Mouse (Mus musculus) hindbrain, embryonic 13.5 days (tissue): ENCODE data around the gene Bpnt1. TPM values are rescaled to one million over a fixed set of nuclear protein-coding genes. Genes with fewer than 3 reads are reported as not detected.

ENCODE experiments used
- ATAC-seq: fragments of 200-750 bp; cut with Nextera tagmentation; 2 replicates; pipeline ENCODE4 v1.8.0; 2017; ENCODE audit warnings: moderate TSS enrichment; ENCODE audit not compliant: low FRiP score
- H3K27ac ChIP-seq: fragments of 300-500 bp; sonication (generic); 2 replicates; pipeline ENCODE4 v1.5.1; 2015; ENCODE audit warnings: inconsistent platforms, mild to moderate bottlenecking, moderate library complexity
- H3K27me3 ChIP-seq: fragments of 300-500 bp; sonication (generic); 2 replicates; pipeline ENCODE4 v1.6.1; 2015; ENCODE audit warnings: mild to moderate bottlenecking, inconsistent platforms
- H3K36me3 ChIP-seq: fragments of 300-500 bp; sonication (generic); 2 replicates; pipeline ENCODE4 v1.6.1; 2015; ENCODE audit warnings: mild to moderate bottlenecking, inconsistent platforms
- H3K4me1 ChIP-seq: fragments of 300-500 bp; sonication (generic); replicated peaks from 2 replicates; pipeline ENCODE4 v1.6.1; 2015; ENCODE audit warnings: inconsistent platforms
- H3K4me2 ChIP-seq: fragments of 300-500 bp; sonication (generic); 2 replicates; pipeline ENCODE4 v1.6.1; 2015; ENCODE audit warnings: inconsistent platforms, mild to moderate bottlenecking, moderate library complexity
- H3K4me3 ChIP-seq: fragments of 300-500 bp; sonication (generic); 2 replicates; pipeline ENCODE4 v1.5.1; 2015; ENCODE audit warnings: mild to moderate bottlenecking, inconsistent platforms
- H3K9ac ChIP-seq: fragments of 300-500 bp; sonication (generic); 2 replicates; pipeline ENCODE4 v1.6.1; 2015; ENCODE audit warnings: mild to moderate bottlenecking, inconsistent platforms
- H3K9me3 ChIP-seq: fragments of 300-500 bp; sonication (generic); 2 replicates; pipeline ENCODE4 v1.6.1; 2016; ENCODE audit warnings: inconsistent platforms
- WGBS: fragments of 180-500 bp; shearing (Covaris S2); methylation state at CpG from one replicate; pipeline ENCODE4 v1.1.7; 2015; 5-methylcytosine and 5-hydroxymethylcytosine counted together
- microRNA counts: library from miRNA; unstranded; fragments of <30 nt; microRNA quantifications from one replicate; lab custom pipeline; 2016
- microRNA-seq: library from miRNA; unstranded; fragments of <30 nt; microRNA quantifications from one replicate; pipeline ENCODE4, GENCODE M21; 2016
- polyA plus RNA-seq: library from polyadenylated mRNA; unstranded; fragments of >200 nt; fragmentation: Nextera tagmentation; extraction: Ambion mirVana; gene quantifications from 2 replicates; pipeline ENCODE4 v1.2.1, GENCODE M21; 2015

Gene Bpnt1
- polyA plus RNA-seq, 1 experiment from 2014 or later, result 41.0 TPM

GRCm38 (mm10) chr1:185363526-185364182 is 31.7 kb downstream of the Bpnt1 start:
- Histone ChIP-seq H3K4me2 (peak overlapping the region; percentile 72), H3K27me3 (no peaks in the 10 kb centered on the region), H3K9ac (peak overlapping the region; percentile 90), H3K36me3 (peaks cover 5% of the 10 kb centered on the region; the same call in 1 of the 2 replicates), H3K9me3 (no peaks in the 10 kb centered on the region), H3K4me1 (peaks cover 32% of the 10 kb centered on the region), H3K27ac (peak overlapping the region; percentile 96), H3K4me3 (peak overlapping the region; percentile 84)
- WGBS, result 6% methylated on average over 22 of the region's 22 CpGs
- ATAC-seq, result peak; percentile 34

- ATAC-seq, result no peak
- 46% methylated on average over 6 of the region's 6 CpGs for WGBS
- Histone ChIP-seq H3K27ac (peak overlapping the region; percentile 48; the same call in 1 of the 2 replicates), H3K36me3 (peaks cover 5% of the 10 kb centered on the region; the same call in 1 of the 2 replicates), H3K9me3 (no peaks in the 10 kb centered on the region), H3K9ac (peak overlapping the region; percentile 90), H3K4me1 (peaks cover 32% of the 10 kb centered on the region), H3K4me2 (peak overlapping the region; percentile 72), H3K4me3 (peak overlapping the region; percentile 84), H3K27me3 (no peaks in the 10 kb centered on the region)
These were observed 32.2 kb downstream of the Bpnt1 start for GRCm38 (mm10) chr1:185364183-185364540.

GRCm38 (mm10) chr1:185367383-185367782 is 35.4 kb downstream of the Bpnt1 start:
- Histone ChIP-seq H3K4me2 (no peak overlapping the region), H3K36me3 (peaks cover 31% of the 10 kb centered on the region), H3K27me3 (no peaks in the 10 kb centered on the region), H3K27ac (no peak overlapping the region), H3K4me3 (no peak overlapping the region), H3K9ac (no peak overlapping the region), H3K9me3 (no peaks in the 10 kb centered on the region), H3K4me1 (peaks cover 24% of the 10 kb centered on the region)
- WGBS, result 90% methylated on average over 6 of the region's 6 CpGs
- ATAC-seq, result no peak

- Histone ChIP-seq H3K9ac (no peak overlapping the region), H3K4me2 (no peak overlapping the region), H3K9me3 (no peaks in the 10 kb centered on the region), H3K27me3 (no peaks in the 10 kb centered on the region), H3K36me3 (peaks cover 52% of the 10 kb centered on the region), H3K27ac (no peak overlapping the region), H3K4me1 (peaks cover 12% of the 10 kb centered on the region), H3K4me3 (no peak overlapping the region)
- ATAC-seq, result no peak
- WGBS, result 92% methylated on average over 6 of the region's 6 CpGs
These were observed 38.0 kb downstream of the Bpnt1 start for GRCm38 (mm10) chr1:185369979-185370378.

GRCm38 (mm10) chr1:185376390-185376789 is 44.4 kb downstream of the Bpnt1 start:
- Histone ChIP-seq H3K4me3 (no peak overlapping the region), H3K27me3 (no peaks in the 10 kb centered on the region), H3K4me1 (no peaks in the 10 kb centered on the region), H3K4me2 (no peak overlapping the region), H3K36me3 (peaks cover 90% of the 10 kb centered on the region), H3K9me3 (no peaks in the 10 kb centered on the region), H3K9ac (no peak overlapping the region), H3K27ac (no peak overlapping the region)
- ATAC-seq, result no peak

GRCm38 (mm10) chr1:185377429-185377828 is 45.5 kb downstream of the Bpnt1 start:
- H3K4me3 ChIP-seq, result no peak overlapping the region
- H3K36me3 ChIP-seq, result peaks cover 88% of the 10 kb centered on the region
- H3K4me1 ChIP-seq, result no peaks in the 10 kb centered on the region
- ATAC-seq, result no peak
- no peaks in the 10 kb centered on the region for H3K27me3 ChIP-seq
- H3K4me2 ChIP-seq, result no peak overlapping the region
- WGBS, result 95% methylated on average over 2 of the region's 2 CpGs
- no peak overlapping the region for H3K9ac ChIP-seq
- H3K27ac ChIP-seq, result no peak overlapping the region
- no peaks in the 10 kb centered on the region for H3K9me3 ChIP-seq

GRCm38 (mm10) chr1:185401615-185402014 is 69.7 kb downstream of the Bpnt1 start:
- Histone ChIP-seq H3K4me1 (no peaks in the 10 kb centered on the region), H3K27me3 (no peaks in the 10 kb centered on the region), H3K36me3 (peaks cover 74% of the 10 kb centered on the region), H3K9me3 (no peaks in the 10 kb centered on the region), H3K27ac (no peak overlapping the region), H3K4me2 (no peak overlapping the region), H3K9ac (no peak overlapping the region), H3K4me3 (no peak overlapping the region)
- 95% methylated on average over 5 of the region's 5 CpGs for WGBS
- ATAC-seq, result no peak

- no peak overlapping the region for H3K4me2 ChIP-seq
- ATAC-seq, result no peak
- no peak overlapping the region for H3K4me3 ChIP-seq
- H3K27me3 ChIP-seq, result no peaks in the 10 kb centered on the region
- no peaks in the 10 kb centered on the region for H3K4me1 ChIP-seq
- no peak overlapping the region for H3K9ac ChIP-seq
- no peak overlapping the region for H3K27ac ChIP-seq
- 35% methylated on average over 2 of the region's 2 CpGs for WGBS
- no peaks in the 10 kb centered on the region for H3K9me3 ChIP-seq
- peaks cover 75% of the 10 kb centered on the region for H3K36me3 ChIP-seq
These were observed 72.1 kb downstream of the Bpnt1 start for GRCm38 (mm10) chr1:185404021-185404420.

GRCm38 (mm10) chr1:185405921-185406320 is 74.0 kb downstream of the Bpnt1 start:
- no peaks in the 10 kb centered on the region for H3K9me3 ChIP-seq
- H3K4me3 ChIP-seq, result no peak overlapping the region
- ATAC-seq, result no peak
- H3K9ac ChIP-seq, result no peak overlapping the region
- H3K27me3 ChIP-seq, result no peaks in the 10 kb centered on the region
- WGBS, result 95% methylated on average over 10 of the region's 10 CpGs
- H3K36me3 ChIP-seq, result peaks cover 76% of the 10 kb centered on the region
- no peaks in the 10 kb centered on the region for H3K4me1 ChIP-seq
- no peak overlapping the region for H3K4me2 ChIP-seq
- H3K27ac ChIP-seq, result no peak overlapping the region

MicroRNA genes within 50 kb of the gene (microRNA counts, 519-probe panel; counts per million panel counts)
- microRNA mmu-miR-194 (lab: Ali Mortazavi, UCI), result 2,761 counts per million, percentile 27 among the panel's probes with 10 or more counts

Small RNA genes lying within 50 kb of the gene (microRNA-seq; reads per million reads assigned to microRNA genes)
- gene Mir194-1 (0.70 reads per million), gene Mir215 (1.4 reads per million)

Other genes starting within 250 kb of the Bpnt1 start
- gene Rab3gap2, start 128.0 kb upstream of the Bpnt1 start, polyA plus RNA-seq, result 25.4 and 25.6 TPM in 2 replicates
- gene Iars2, start 2.8 kb upstream of the Bpnt1 start, polyA plus RNA-seq, result 17.8 and 18.3 TPM in 2 replicates
- gene Eprs, start 30.9 kb downstream of the Bpnt1 start, polyA plus RNA-seq, result 146 and 155 TPM in 2 replicates
- gene Slc30a10, start 122.7 kb downstream of the Bpnt1 start, polyA plus RNA-seq, result 3.4 and 3.8 TPM in 2 replicates